Mouse (Mus musculus) stomach, postnatal 0 days (tissue): Measurements from ENCODE around the gene Akap6.

Source experiments
- CTCF ChIP-seq: IDR thresholded peaks from 2 replicates; pipeline ENCODE4 v1.5.1; 2016; ENCODE audit warnings: antibody characterized with exemption, low read depth, mild to moderate bottlenecking, moderate library complexity
- EP300 ChIP-seq: optimal IDR thresholded peaks from 2 replicates; pipeline ENCODE3; 2016; ENCODE audit warnings: antibody characterized with exemption

- TF ChIP-seq CTCF = no peak
- TF ChIP-seq EP300 = no peak
Observed at GRCm38 (mm10) chr12:52818588-52818987, 119.4 kb downstream of the Akap6 start.
